Mouse (Mus musculus) ES-E14 (cell line): Measurements from ENCODE around the gene Smpd1.

Experiments
- CHD2 ChIP-seq: IDR thresholded peaks from 2 replicates; pipeline ENCODE4 v1.6.1; 2014; ENCODE audit warnings: mild to moderate bottlenecking, low read depth, low read length, inconsistent platforms
- MAFK ChIP-seq: IDR thresholded peaks from 2 replicates; pipeline ENCODE4 v1.6.1; 2014; ENCODE audit warnings: mild to moderate bottlenecking, low read depth, low read length, inconsistent platforms; ENCODE audit not compliant: insufficient read depth
- ZC3H11A ChIP-seq: IDR thresholded peaks from 2 replicates; pipeline ENCODE4 v1.6.1; 2012; ENCODE audit warnings: low read depth, mild to moderate bottlenecking, inconsistent platforms, low read length, borderline replicate concordance
- ZNF384 ChIP-seq: IDR thresholded peaks from 2 replicates; pipeline ENCODE4 v1.6.1; 2012; ENCODE audit warnings: low read depth, low read length, inconsistent platforms

DNA sequence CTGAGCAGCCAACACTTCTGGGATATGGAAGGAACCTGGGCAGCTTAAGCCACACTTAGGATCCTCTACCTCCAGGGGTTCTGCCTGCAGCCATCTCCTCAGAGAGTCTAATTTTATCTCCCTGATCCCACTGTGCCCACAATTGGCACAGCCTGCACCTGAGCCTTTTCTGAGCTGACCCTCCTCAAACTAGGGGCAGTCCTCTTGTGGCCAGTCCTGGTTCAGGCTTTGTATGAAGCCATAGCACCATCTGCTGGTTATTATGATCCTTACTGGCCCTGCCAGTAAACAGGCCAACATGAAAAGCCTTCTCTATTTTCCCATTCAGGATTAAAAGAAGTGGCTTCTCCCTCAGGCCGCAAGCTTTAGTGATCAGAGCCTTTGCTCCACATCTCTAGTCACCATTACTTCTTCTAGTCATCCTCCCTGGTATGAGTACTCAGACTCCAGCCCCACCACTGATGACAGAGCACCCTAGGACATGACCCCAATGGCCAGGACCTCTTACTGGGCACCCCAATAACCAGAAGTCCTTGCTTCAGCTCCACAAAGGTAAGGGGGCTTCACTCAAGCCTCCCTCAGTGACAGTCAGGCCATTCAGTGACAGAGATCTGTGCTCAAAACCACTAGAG lies 26.7 kb upstream of the Smpd1 start:
- TF ChIP-seq ZNF384 (no peak), MAFK (no peak), ZC3H11A (peak; percentile 57; the same call in 1 of the 2 replicates), CHD2 (no peak)
